Mouse (Mus musculus): ENCODE data around the gene Stag1.

The Stag1 gene

GRCm38 (mm10) chr9:100597546-100597945 lies at the start of gene Stag1:
TSS of gene Stag1 (plus strand) at chr9:100597798.
- DNase-seq, result no peak

GRCm38 (mm10) chr9:100548313-100548712 lies 49.3 kb upstream of the Stag1 start:
- DNase-seq, result peak; percentile 47

DNA sequence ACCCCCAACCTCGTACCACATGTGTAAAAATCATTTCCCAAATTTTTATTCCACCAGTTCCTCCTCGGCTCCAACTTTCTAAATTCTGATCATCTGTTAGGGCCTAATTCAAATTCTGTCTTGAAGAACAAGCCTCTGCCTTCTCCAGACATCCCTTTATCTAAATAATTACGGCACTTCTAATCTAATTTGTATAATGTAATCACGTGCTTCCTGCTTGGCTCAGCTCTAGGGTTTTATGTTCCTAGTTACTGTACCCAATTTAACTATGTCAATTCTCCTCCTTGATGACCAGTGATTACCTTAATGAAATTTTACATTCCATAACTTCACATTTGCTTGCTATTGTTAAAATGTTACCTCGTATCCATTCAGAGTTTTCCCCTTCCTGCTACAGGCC lies 41.9 kb upstream of the Stag1 start:
- DNase-seq, result no peak

DNA sequence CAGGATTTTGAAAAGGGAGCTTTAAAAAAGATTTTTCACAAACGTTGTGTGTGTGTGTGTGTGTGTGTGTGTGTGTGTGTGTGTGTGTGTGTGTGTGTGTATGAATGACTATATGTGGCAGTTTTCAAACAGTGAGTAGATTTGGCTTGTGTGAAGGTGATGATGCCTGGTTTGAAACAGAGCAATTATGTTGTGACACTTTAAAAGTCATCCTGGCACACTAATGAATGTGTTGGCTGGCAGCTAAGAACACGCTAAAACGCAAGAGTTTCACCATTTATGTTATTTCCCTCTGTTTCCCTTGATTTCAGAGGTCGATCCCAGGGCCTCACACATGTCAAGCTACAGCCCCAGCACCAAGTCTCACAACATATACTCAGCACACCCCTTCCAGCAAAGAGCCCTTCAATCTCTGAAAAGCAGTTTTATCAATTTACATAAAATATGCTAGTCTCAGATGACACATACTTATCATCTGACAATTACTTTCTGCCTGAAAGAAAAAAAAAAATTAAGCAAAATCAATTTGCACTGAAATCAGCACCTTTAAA lies 39.5 kb upstream of the Stag1 start:
- no peak for DNase-seq

- DNase-seq, result no peak
Observed at GRCm38 (mm10) chr9:100558991-100559390, 38.6 kb upstream of the Stag1 start.

GRCm38 (mm10) chr9:100560251-100560890 lies 37.2 kb upstream of the Stag1 start:
- DNase-seq, result peak; percentile 50

GRCm38 (mm10) chr9:100569798-100570625 lies 27.6 kb upstream of the Stag1 start:
- peak; percentile 79 for DNase-seq

DNA sequence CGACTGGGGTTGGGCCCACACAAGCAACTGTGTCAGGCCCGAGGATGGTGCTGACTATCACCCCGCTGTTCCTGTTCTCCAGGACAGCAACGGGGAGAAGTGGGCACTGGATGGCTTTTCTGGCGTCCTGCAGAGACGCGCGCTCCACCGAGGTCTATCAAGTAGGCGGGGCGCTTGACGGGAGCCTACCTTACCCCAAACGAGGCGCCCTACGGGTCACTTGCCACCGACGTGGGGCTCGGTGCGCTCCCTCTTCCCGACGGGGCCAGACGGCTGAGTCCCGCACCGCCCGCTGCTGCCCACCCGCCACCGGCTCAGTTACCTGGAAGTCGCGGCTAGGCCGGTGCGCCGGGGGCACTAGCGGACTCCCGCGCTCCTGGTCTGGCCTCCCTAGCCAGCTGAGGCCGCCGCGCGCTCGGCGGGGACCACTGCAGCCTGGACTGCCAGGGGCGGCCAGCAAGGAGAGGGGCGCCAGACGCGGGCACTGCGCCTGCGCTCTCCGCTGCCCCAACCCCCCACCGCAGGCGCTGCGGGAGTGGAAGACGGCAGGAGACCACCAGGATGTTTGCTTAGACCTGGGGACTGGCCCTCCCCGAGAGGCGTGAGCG lies 26.9 kb upstream of the Stag1 start, which contains the start of gene Slc35g2:
Slc35g2 (minus strand) TSS at position 465 of the 608 bp plus-strand sequence.
- DNase-seq, result peak; percentile 58

GRCm38 (mm10) chr9:100571511-100571910 lies 26.1 kb upstream of the Stag1 start:
- DNase-seq, result no peak

DNA sequence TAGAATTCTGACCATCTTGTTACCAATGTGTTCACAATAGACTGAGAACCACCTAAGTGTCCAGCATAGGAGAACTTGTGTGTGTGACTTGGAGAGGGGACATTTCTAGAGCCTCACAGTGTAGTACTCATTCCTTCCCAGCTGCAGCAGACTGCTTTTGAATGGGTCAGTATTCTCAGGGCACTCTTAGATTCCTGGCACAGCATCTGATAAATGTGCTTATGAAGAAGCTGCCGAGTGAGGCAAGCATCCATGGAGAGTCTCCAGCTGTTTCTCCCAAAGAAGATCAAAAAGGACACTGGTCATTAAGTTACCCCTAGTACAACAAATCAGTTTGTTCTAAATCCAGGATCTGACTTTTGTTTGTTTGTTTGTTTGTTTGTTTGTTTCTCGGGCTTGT lies 24.3 kb upstream of the Stag1 start:
- peak; percentile 58 for DNase-seq

- peak; percentile 24 for DNase-seq
Observed at GRCm38 (mm10) chr9:100573942-100574341, 23.7 kb upstream of the Stag1 start.

GRCm38 (mm10) chr9:100580196-100580740 lies 17.3 kb upstream of the Stag1 start:
- DNase-seq, result peak; percentile 50

DNA sequence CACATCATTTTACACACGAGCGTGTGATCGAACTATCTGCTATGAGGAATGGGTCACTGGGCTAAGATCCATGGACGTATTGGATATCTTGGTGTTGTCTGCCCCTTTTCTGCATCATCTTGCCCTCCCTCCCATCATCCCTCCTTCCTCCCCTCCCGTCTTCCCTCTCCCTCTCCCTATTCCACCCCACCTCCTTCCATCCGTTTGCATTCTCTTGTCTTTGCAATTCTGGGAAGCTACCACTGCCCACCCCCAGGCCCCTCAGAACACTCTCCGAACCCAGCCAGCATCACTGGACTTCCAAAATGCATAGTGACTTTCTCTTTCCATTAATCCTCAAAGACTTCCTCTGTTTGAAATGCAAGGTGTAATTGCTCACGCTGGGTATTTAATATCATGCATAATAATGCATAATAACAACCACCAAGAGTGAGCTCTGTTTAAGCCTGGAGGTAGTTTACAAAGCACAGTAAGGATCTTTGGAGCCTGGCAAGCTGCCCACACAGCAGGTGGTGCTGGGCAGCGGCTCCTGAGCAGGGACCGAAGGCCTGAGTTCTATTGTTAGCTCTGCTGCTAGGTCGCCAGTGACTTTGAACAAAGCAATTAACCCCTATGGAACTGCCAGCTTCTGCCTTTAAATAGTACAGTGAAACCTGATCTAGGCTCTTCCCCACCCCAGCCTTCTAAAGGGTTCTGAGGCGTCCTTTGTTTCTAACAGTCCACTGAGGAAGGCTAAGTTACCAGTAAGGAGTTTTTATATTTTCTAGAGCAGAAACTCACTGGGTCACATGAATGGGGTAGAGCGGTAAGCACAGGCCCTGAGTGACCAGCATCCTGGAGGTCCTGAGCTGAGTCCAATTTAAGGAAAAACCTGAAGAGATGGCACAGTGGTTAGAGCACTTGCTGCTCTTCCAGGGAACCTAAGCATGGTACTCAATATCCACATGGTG lies 15.8 kb upstream of the Stag1 start:
- DNase-seq, result peak; percentile 59

DNA sequence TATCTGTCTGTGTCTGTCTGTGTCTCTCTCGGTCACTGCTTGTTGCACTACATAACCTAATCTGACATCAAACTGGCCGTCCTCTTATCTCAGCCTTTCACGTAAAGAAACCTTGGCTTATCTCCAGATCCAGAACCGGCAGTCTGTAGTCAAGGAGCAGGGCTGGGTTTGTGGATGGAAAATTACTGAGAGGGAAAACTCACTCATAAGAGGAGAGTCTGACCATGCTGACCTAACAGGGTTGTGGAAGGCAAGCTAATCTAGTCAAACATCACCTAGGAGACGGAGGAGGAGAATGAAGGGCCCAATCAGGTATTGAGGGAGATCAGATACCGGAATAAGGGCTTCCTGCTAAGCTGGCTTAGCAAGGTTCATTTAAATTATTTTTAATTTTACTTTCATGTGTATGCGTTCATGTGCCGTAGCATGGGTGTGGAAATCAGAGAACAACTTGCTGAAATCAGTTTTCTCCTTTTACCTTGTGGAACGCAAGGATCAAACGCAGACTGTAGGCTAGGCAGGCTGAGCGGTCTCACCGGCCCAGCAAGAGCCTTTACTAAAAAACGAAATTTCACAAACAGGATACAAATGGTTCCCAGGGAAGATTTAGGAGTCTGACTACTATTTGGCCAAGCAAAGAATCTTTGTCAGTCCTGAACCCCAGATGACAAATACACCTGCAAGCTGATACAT lies 14.6 kb upstream of the Stag1 start:
- DNase-seq, result peak; percentile 79

DNA sequence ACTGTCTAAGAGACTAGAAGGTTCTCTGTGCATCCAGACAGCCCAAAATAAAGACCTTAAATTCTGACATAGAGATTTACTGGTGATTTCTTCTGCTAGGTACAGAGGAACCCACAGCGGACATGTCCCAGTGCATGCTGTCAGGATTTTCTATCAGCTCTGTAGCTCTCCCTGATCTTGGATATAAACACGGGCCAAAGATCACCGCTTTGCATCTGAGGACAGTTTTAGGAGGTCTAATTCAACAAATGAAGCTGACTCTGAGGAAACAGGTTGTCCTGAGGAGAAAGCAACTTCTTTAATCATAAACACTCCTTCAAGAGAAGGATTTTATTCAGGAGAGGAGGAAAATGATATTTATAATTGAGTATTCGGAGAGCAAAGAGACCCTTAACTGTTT lies 13.6 kb upstream of the Stag1 start:
- DNase-seq, result no peak

GRCm38 (mm10) chr9:100590462-100590861 lies 7.1 kb upstream of the Stag1 start:
- no peak for DNase-seq

GRCm38 (mm10) chr9:100596317-100596716 lies 1.3 kb upstream of the Stag1 start:
- no peak for DNase-seq

DNA sequence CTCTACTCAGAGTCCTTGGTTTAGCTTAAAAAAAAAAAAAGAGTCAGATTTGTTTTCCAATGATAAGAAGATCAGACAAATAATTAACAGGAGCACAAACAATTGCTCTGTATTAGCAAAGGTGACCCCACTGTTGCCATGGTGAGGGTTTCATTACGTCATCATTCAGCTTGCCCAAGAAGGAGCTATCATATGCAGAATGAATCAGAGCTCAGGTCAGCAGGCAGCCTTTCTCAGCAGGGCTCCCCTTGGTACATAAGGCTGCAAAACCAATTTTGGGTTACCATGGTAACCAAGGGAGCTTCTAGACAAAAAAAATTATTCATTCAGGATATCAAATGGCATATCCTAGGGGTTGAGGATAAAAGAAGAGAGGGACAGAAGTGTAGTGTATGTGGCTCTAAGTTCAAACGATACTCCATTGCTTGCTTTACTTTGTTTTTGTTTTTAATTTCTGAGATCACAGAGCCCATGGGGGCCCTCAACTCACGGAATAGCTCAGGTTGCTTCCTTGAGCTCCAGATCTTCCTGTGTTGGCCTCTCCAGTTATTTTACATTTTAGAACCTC lies 2.2 kb downstream of the Stag1 start:
- no peak for DNase-seq

GRCm38 (mm10) chr9:100602130-100602529 lies 4.5 kb downstream of the Stag1 start:
- peak; percentile 31 for DNase-seq

- DNase-seq, result no peak
Observed at GRCm38 (mm10) chr9:100603156-100603555, 5.6 kb downstream of the Stag1 start.

GRCm38 (mm10) chr9:100605522-100605921 lies 7.9 kb downstream of the Stag1 start:
- DNase-seq, result no peak
